Mouse (Mus musculus) neural tube, embryonic 14.5 days (tissue): ENCODE measurements at regions not wholly inside any gene's neighbourhood (a gene's known extent, or its start where the extent isn't known, plus 50 kb on each side); places are given as distances from the start of the nearest gene placed in this dataset.
A peak's percentile ranks its signal among the peaks of the same experiment; 100 is the strongest.

ENCODE experiments used
- ATAC-seq: fragments of 200-750 bp; cut with Nextera tagmentation; 2 replicates; pipeline ENCODE4 v1.8.0; 2017; ENCODE audit warnings: low read depth, mild to moderate bottlenecking, moderate TSS enrichment, moderate library complexity
- H3K27ac ChIP-seq: fragments of 300-500 bp; sonication (generic); 2 replicates; pipeline ENCODE4 v1.5.1; 2014; ENCODE audit warnings: low read depth, mild to moderate bottlenecking, control low read depth, low read length, moderate library complexity, mixed read lengths
- H3K27me3 ChIP-seq: fragments of 300-500 bp; sonication (generic); 2 replicates; pipeline ENCODE4 v1.6.1; 2014; ENCODE audit warnings: low read length; ENCODE audit not compliant: control insufficient read depth, insufficient read depth
- H3K36me3 ChIP-seq: fragments of 300-500 bp; sonication (generic); 2 replicates; pipeline ENCODE4 v1.6.1; 2014; ENCODE audit warnings: low read length, mixed read lengths; ENCODE audit not compliant: control insufficient read depth, insufficient read depth
- H3K4me1 ChIP-seq: fragments of 300-500 bp; sonication (generic); 2 replicates; pipeline ENCODE4 v1.6.1; 2014; ENCODE audit warnings: low read length; ENCODE audit not compliant: control insufficient read depth, insufficient read depth
- H3K4me2 ChIP-seq: fragments of 300-500 bp; sonication (generic); 2 replicates; pipeline ENCODE4 v1.6.1; 2014; ENCODE audit warnings: mild to moderate bottlenecking, low read depth, low read length, control low read depth
- H3K4me3 ChIP-seq: fragments of 300-500 bp; sonication (generic); 2 replicates; pipeline ENCODE4 v1.5.1; 2014; ENCODE audit warnings: low read depth, low read length, control low read depth, mixed read lengths
- H3K9ac ChIP-seq: fragments of 300-500 bp; sonication (generic); replicated peaks from 2 replicates; pipeline ENCODE4 v1.6.1; 2014; ENCODE audit warnings: low read depth, mild to moderate bottlenecking, control low read depth, low read length, mixed read lengths
- H3K9me3 ChIP-seq: fragments of 300-500 bp; sonication (generic); 2 replicates; pipeline ENCODE4 v1.6.1; 2016; ENCODE audit warnings: low read length; ENCODE audit not compliant: control insufficient read depth
- WGBS: fragments of 180-500 bp; shearing (Covaris S2); extraction: QIAGEN DNeasy Blood & Tissue Kit; methylation state at CpG from one replicate; pipeline ENCODE4 v1.1.7; 2014; 5-methylcytosine and 5-hydroxymethylcytosine counted together

GRCm38 (mm10) chr9:63861418-63861817 is 103.6 kb upstream of the Smad3 start:
- ATAC-seq: no peak
- no peak overlapping the region for H3K27ac ChIP-seq
- no peak overlapping the region for H3K9ac ChIP-seq
- H3K36me3 ChIP-seq: no peaks in the 10 kb centered on the region
- H3K4me2 ChIP-seq: no peak overlapping the region
- WGBS: 84% methylated on average over 4 of the region's 4 CpGs
- H3K9me3 ChIP-seq: no peaks in the 10 kb centered on the region
- no peak overlapping the region for H3K4me3 ChIP-seq
- no peaks in the 10 kb centered on the region for H3K27me3 ChIP-seq
- peaks cover 3% of the 10 kb centered on the region; the same call in 1 of the 2 replicates for H3K4me1 ChIP-seq

- peaks cover 3% of the 10 kb centered on the region; the same call in 1 of the 2 replicates for H3K4me1 ChIP-seq
Measured at GRCm38 (mm10) chr9:63860196-63860595, 102.4 kb upstream of the Smad3 start.

DNA sequence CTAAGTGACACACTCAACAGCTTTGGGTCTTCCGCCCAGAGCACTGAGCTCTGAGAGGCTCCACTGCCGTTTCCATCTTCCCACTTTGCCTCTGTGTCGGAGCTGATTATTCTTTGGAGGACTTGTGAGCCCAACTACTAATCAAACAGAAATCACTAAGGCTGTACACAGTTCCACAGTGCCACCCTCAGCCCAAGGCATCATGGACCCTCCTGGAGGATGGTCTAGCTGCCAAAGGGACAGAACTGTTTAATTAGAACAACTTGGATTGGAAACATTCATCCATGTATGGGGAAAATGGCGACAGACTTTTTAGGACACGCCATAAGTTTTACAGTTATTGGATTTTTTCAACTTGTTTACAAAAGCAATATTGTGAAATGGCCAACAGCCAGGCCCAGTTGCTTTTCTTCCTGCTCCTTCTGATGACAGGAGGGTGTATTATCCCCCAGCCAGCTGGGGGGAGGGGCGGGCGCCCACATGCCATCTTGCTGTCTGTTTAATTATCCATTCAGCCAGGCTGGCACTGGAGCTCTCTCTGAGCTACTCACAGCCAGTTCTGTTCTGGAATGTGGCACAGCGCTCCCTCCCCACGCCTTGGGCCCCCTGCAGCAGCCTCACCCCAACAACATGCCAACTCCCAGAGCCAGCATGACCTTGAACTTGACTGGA is 98.4 kb upstream of the Smad3 start:
- Histone ChIP-seq H3K4me3 (no peak overlapping the region), H3K27me3 (no peaks in the 10 kb centered on the region), H3K36me3 (no peaks in the 10 kb centered on the region), H3K9me3 (no peaks in the 10 kb centered on the region), H3K9ac (no peak overlapping the region), H3K4me2 (no peak overlapping the region), H3K27ac (0 out of 2 replicates have a peak overlapping the region, but pooled peaks have one; percentile 1), H3K4me1 (no peaks in the 10 kb centered on the region)
- ATAC-seq: peak; percentile 56; the same call in 1 of the 2 replicates
- WGBS: 57% methylated on average over 9 of the region's 9 CpGs

More at GRCm38 (mm10) chr9:63860196-63860595, 102.4 kb upstream of the Smad3 start:
- Histone ChIP-seq H3K9ac (no peak overlapping the region), H3K27me3 (no peaks in the 10 kb centered on the region), H3K27ac (no peak overlapping the region), H3K4me3 (no peak overlapping the region), H3K4me2 (no peak overlapping the region), H3K9me3 (no peaks in the 10 kb centered on the region), H3K36me3 (no peaks in the 10 kb centered on the region)
- no peak for ATAC-seq
- WGBS: 73% methylated on average over 2 of the region's 2 CpGs

GRCm38 (mm10) chr9:63851809-63852208 is 94.0 kb upstream of the Smad3 start:
- WGBS: 38% methylated on average over 12 of the region's 12 CpGs
- Histone ChIP-seq H3K4me1 (no peaks in the 10 kb centered on the region), H3K9ac (no peak overlapping the region), H3K27ac (no peak overlapping the region), H3K4me3 (no peak overlapping the region), H3K4me2 (no peak overlapping the region), H3K9me3 (no peaks in the 10 kb centered on the region), H3K27me3 (no peaks in the 10 kb centered on the region), H3K36me3 (no peaks in the 10 kb centered on the region)
- no peak for ATAC-seq

DNA sequence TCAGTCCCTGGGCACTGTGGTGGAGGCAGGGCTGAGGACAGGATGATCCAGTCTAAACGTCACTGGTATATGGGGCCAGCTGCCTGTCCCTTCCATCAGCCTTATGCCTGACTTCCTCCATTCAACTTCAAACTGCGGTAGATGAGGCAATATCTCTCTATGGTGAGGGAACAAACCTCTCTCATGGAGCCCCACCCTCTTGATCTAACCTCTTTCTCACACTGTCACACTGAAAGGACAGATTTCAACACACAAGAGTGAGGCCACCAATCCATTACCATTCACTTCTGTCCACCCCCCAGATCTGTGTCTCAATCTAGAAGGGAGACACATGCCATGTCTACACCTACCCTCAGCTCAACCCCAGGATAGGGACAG is 92.5 kb upstream of the Smad3 start:
- no peak for ATAC-seq
- H3K27me3 ChIP-seq: no peaks in the 10 kb centered on the region
- no peaks in the 10 kb centered on the region for H3K4me1 ChIP-seq
- no peak overlapping the region for H3K4me3 ChIP-seq
- no peak overlapping the region for H3K9ac ChIP-seq
- no peaks in the 10 kb centered on the region for H3K9me3 ChIP-seq
- H3K36me3 ChIP-seq: no peaks in the 10 kb centered on the region
- 46% methylated on average over 2 of the region's 2 CpGs for WGBS
- no peak overlapping the region for H3K4me2 ChIP-seq
- no peak overlapping the region for H3K27ac ChIP-seq

GRCm38 (mm10) chr9:63849564-63850315 is 91.9 kb upstream of the Smad3 start:
- whole genome bisulfite sequencing: 81% methylated on average over 12 of the region's 12 CpGs
- Histone ChIP-seq H3K27me3 (no peaks in the 10 kb centered on the region), H3K9ac (no peak overlapping the region), H3K9me3 (no peaks in the 10 kb centered on the region), H3K4me2 (no peak overlapping the region), H3K4me1 (no peaks in the 10 kb centered on the region), H3K4me3 (no peak overlapping the region), H3K27ac (no peak overlapping the region), H3K36me3 (no peaks in the 10 kb centered on the region)
- ATAC-seq: no peak

DNA sequence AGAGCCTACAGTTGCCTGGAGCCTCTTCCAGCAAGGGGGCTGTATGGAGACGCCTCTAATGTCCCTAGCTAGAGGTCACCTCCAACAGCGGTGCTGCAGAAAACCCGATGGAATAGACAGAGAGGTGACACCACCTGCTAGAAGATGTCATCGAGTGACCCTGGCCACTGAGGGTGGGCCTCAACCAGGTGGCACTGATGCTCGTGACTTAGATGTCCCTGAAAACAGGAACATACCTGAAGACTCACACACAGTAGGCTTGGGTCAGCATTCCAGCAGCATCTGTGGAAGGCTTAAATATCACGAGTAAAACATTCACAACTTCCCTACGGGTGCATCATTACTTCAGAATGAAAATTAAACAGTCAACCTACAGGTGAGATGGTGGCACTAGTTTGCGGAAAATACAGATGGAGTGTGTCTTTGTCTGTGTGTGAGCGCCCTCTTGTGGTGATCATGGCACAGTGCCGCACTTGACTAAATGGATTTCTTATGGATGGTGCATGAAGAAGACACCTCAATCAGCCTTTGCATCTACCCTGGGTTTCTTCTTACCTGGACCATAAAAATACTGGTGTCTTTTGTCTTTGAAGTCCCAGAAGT is 86.2 kb upstream of the Smad3 start:
- H3K9ac ChIP-seq: no peak overlapping the region
- H3K9me3 ChIP-seq: no peaks in the 10 kb centered on the region
- H3K4me1 ChIP-seq: no peaks in the 10 kb centered on the region
- H3K36me3 ChIP-seq: no peaks in the 10 kb centered on the region
- no peak overlapping the region for H3K27ac ChIP-seq
- no peaks in the 10 kb centered on the region for H3K27me3 ChIP-seq
- no peak overlapping the region for H3K4me2 ChIP-seq
- 35% methylated on average over 10 of the region's 10 CpGs for WGBS
- H3K4me3 ChIP-seq: no peak overlapping the region
- ATAC-seq: peak; percentile 60

- WGBS: 84% methylated on average over 2 of the region's 2 CpGs
- Histone ChIP-seq H3K36me3 (no peaks in the 10 kb centered on the region), H3K27me3 (no peaks in the 10 kb centered on the region), H3K9ac (no peak overlapping the region), H3K4me1 (no peaks in the 10 kb centered on the region), H3K4me2 (no peak overlapping the region), H3K4me3 (no peak overlapping the region), H3K9me3 (no peaks in the 10 kb centered on the region), H3K27ac (no peak overlapping the region)
- 0 out of 2 replicates have a peak, but pooled peaks have one; percentile 6 for ATAC-seq
Measured at GRCm38 (mm10) chr9:63843431-63843830, 85.6 kb upstream of the Smad3 start.

- Histone ChIP-seq H3K27me3 (no peaks in the 10 kb centered on the region), H3K36me3 (no peaks in the 10 kb centered on the region), H3K4me3 (no peak overlapping the region), H3K9me3 (no peaks in the 10 kb centered on the region), H3K27ac (no peak overlapping the region), H3K4me2 (no peak overlapping the region), H3K4me1 (no peaks in the 10 kb centered on the region), H3K9ac (no peak overlapping the region)
- ATAC-seq: no peak
- 88% methylated on average over 14 of the region's 14 CpGs for WGBS
Measured at GRCm38 (mm10) chr9:63841102-63841501, 83.3 kb upstream of the Smad3 start.
